Mouse (Mus musculus): ENCODE measurements around the gene Gpn1. TPM values are rescaled to one million over a fixed set of nuclear protein-coding genes. Genes with fewer than 3 reads are reported as not detected.

The Gpn1 gene
- polyA plus RNA-seq, 1 experiment from 2014 or later, result 75.4 TPM

DNA sequence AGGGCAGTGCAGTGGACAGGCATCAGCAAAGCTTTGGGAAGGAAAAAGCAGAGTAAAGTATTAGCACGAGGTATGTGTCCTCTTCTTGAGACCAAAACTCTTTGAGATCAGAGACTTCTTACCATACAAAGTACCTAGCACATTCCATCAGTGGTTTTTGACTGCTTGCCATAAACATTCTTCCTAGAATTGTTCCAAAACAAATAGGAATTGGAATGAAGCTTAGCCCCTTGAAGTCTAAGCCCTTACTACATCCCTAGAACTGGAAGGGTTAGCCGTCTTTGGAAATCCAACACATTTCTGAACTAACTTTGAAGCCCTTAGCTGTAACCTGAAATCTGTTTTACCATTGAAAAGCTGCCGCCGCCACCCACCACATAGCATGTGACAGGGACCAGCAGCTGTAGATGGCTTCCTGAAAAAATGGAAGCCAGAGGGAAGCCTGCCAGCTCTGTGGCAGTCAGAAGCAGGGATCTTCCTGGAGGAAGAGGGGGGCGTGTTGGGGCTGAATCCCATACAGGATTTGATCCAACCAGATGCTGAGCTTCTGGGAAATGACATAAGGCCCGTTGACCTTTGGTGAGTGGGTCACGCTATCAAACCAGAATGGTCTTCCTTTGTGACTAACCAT, 67.6 kb downstream of the Gpn1 start:
- H3K36me3 ChIP-seq (ENCODE audit: poor library complexity, severe bottlenecking), result peaks cover 27% of the 10 kb centered on the region
- no peak overlapping the region for H3K4me2 ChIP-seq
- no peak for ATAC-seq
- 88% methylated on average over 7 of the region's 7 CpGs for WGBS
- H3K27me3 ChIP-seq, result no peaks in the 10 kb centered on the region
- H3K9ac ChIP-seq, result no peak overlapping the region
- H3K4me1 ChIP-seq, result no peaks in the 10 kb centered on the region
- no peak overlapping the region for H3K4me3 ChIP-seq
- H3K9me3 ChIP-seq (replicated peaks), result no peaks in the 10 kb centered on the region
- H3K27ac ChIP-seq, result no peak overlapping the region

Other genes starting within 250 kb of the Gpn1 start
- 2.3 and 3.6 TPM in 2 replicates for gene Krtcap3, start 243.1 kb upstream of the Gpn1 start, polyA plus RNA-seq (2015; fragmentation: Nextera tagmentation; extraction: Ambion mirVana)
- 29.6 and 38.5 TPM in 2 replicates for gene Ift172, start 203.6 kb upstream of the Gpn1 start, polyA plus RNA-seq (2015; fragmentation: Nextera tagmentation; extraction: Ambion mirVana)
- gene Fndc4, start 198.7 kb upstream of the Gpn1 start, polyA plus RNA-seq (2015; fragmentation: Nextera tagmentation; extraction: Ambion mirVana), result 62.1 and 66.7 TPM in 2 replicates
- gene Gckr, start 197.3 kb upstream of the Gpn1 start, polyA plus RNA-seq (2015; fragmentation: Nextera tagmentation; extraction: Ambion mirVana), result 0.12 and 0.16 TPM in 2 replicates
- gene Zfp512, start 42.3 kb upstream of the Gpn1 start, polyA plus RNA-seq (2015; fragmentation: Nextera tagmentation; extraction: Ambion mirVana), result 94.8 and 106 TPM in 2 replicates
- 0.14 and 0.18 TPM in 2 replicates for gene 4930548H24Rik, start 9.0 kb upstream of the Gpn1 start, polyA plus RNA-seq (2015; fragmentation: Nextera tagmentation; extraction: Ambion mirVana)
- 33.8 and 34.4 TPM in 2 replicates for gene Slc4a1ap, start 32.3 kb downstream of the Gpn1 start, polyA plus RNA-seq (2015; fragmentation: Nextera tagmentation; extraction: Ambion mirVana)
- gene Supt7l, start 33.1 kb downstream of the Gpn1 start, polyA plus RNA-seq (2015; fragmentation: Nextera tagmentation; extraction: Ambion mirVana), result 28.2 and 32.4 TPM in 2 replicates
- 239 and 254 TPM in 2 replicates for gene Mrpl33, start 102.2 kb downstream of the Gpn1 start, polyA plus RNA-seq (2015; fragmentation: Nextera tagmentation; extraction: Ambion mirVana)
- gene Rbks, start 202.9 kb downstream of the Gpn1 start, polyA plus RNA-seq (2015; fragmentation: Nextera tagmentation; extraction: Ambion mirVana), result 2.1 and 2.5 TPM in 2 replicates
- 53.5 and 54.6 TPM in 2 replicates for gene Babam2, start 202.9 kb downstream of the Gpn1 start, polyA plus RNA-seq (2015; fragmentation: Nextera tagmentation; extraction: Ambion mirVana)